Mouse (Mus musculus) MEL (cell line): ENCODE measurements at regions not wholly inside any gene's neighbourhood (a gene's known extent, or its start where the extent isn't known, plus 50 kb on each side); places are given as distances from the start of the nearest gene placed in this dataset.

Experiments
- CHD1 ChIP-seq: IDR thresholded peaks from 2 replicates; pipeline ENCODE4 v1.6.1; 2012; ENCODE audit warnings: low read depth, mild to moderate bottlenecking, inconsistent platforms, low read length, improper control_type of control experiment
- CTCF ChIP-seq, 3 experiments: IDR thresholded peaks in 2 of 3; conservative IDR thresholded peaks in 1 of 3; 2 replicates each; pipeline ENCODE4 v1.5.1; 2011 to 2012; ENCODE audit warnings: low read length in 3 of 3, low read depth in 2 of 3, mild to moderate bottlenecking in 2 of 3, improper control_type of control experiment in 1 of 3, inconsistent platforms in 1 of 3, mixed read lengths in 1 of 3, moderate library complexity in 1 of 3; ENCODE audit not compliant: control insufficient read depth in 1 of 3, insufficient read depth in 1 of 3, poor library complexity in 1 of 3, severe bottlenecking in 1 of 3
- ELF1 ChIP-seq: IDR thresholded peaks from 2 replicates; pipeline ENCODE4 v1.6.1; 2014; ENCODE audit warnings: low read depth, mild to moderate bottlenecking, inconsistent platforms, low read length, improper control_type of control experiment, moderate library complexity
- EP300 ChIP-seq, 2 experiments: IDR thresholded peaks; 2 replicates each; pipeline ENCODE4 v1.6.1; 2011; ENCODE audit warnings: improper control_type of control experiment in 2 of 2, low read length in 2 of 2, low read depth in 1 of 2, mild to moderate bottlenecking in 1 of 2
- GATA1 ChIP-seq: IDR thresholded peaks from 2 replicates; pipeline ENCODE4 v1.6.1; 2011; ENCODE audit warnings: low read depth, low read length, improper control_type of control experiment
- HCFC1 ChIP-seq: IDR thresholded peaks from 2 replicates; pipeline ENCODE4 v1.6.1; 2012; ENCODE audit warnings: low read depth, mild to moderate bottlenecking, inconsistent platforms, low read length, improper control_type of control experiment, moderate library complexity
- JUND ChIP-seq: IDR thresholded peaks from 2 replicates; pipeline ENCODE4 v1.6.1; 2011; ENCODE audit warnings: low read depth, mild to moderate bottlenecking, improper control_type of control experiment, low read length
- MAX ChIP-seq: IDR thresholded peaks from 2 replicates; pipeline ENCODE4 v1.6.1; 2011; ENCODE audit warnings: low read length, improper control_type of control experiment
- NRF1 ChIP-seq: IDR thresholded peaks from 2 replicates; pipeline ENCODE4 v1.6.1; 2014; ENCODE audit warnings: low read depth, mild to moderate bottlenecking, inconsistent platforms, low read length, improper control_type of control experiment, moderate library complexity; ENCODE audit not compliant: poor library complexity, insufficient read depth, severe bottlenecking
- POLR2A ChIP-seq, 2 experiments: IDR thresholded peaks; 2 replicates each; pipeline ENCODE4 v1.6.1; 2011 to 2012; ENCODE audit warnings: low read length in 2 of 2, mild to moderate bottlenecking in 2 of 2, control low read depth in 1 of 2, improper control_type of control experiment in 1 of 2, low read depth in 1 of 2, moderate library complexity in 1 of 2; ENCODE audit not compliant: control insufficient read depth in 1 of 2, insufficient read depth in 1 of 2, poor library complexity in 1 of 2
- TAL1 ChIP-seq: IDR thresholded peaks from 2 replicates; pipeline ENCODE4 v1.6.1; 2012; ENCODE audit warnings: mild to moderate bottlenecking, inconsistent platforms, low read length, moderate library complexity, mixed read lengths
- TCF12 ChIP-seq: IDR thresholded peaks from 2 replicates; pipeline ENCODE4 v1.6.1; 2014; ENCODE audit warnings: low read depth, mild to moderate bottlenecking, inconsistent platforms, low read length, improper control_type of control experiment, moderate library complexity
- ZNF384 ChIP-seq: IDR thresholded peaks from 2 replicates; pipeline ENCODE4 v1.6.1; 2012; ENCODE audit warnings: low read depth, mild to moderate bottlenecking, inconsistent platforms, low read length, improper control_type of control experiment

GRCm38 (mm10) chr10:68979949-68980348 lies 171.3 kb upstream of the Rhobtb1 start:
- no peak for TF ChIP-seq ELF1
- TF ChIP-seq MAX: no peak
- TF ChIP-seq CTCF (IDR thresholded peaks at IDR 0.05 in 2 of 3, conservative IDR thresholded peaks at IDR 0.05 in 1 of 3; ENCODE audit: control insufficient read depth in 1 of 3, insufficient read depth in 1 of 3, low read depth in 2 of 3, low read length in 3 of 3, poor library complexity in 1 of 3, severe bottlenecking in 1 of 3): no peak
- no peak for TF ChIP-seq TAL1
- TF ChIP-seq GATA1: no peak
- no peak for TF ChIP-seq TCF12
- TF ChIP-seq POLR2A (IDR thresholded peaks at IDR 0.05; ENCODE audit: control insufficient read depth in 1 of 2, insufficient read depth in 1 of 2, low read depth in 1 of 2, low read length in 2 of 2, poor library complexity in 1 of 2): no peak
- TF ChIP-seq ZNF384: no peak
- TF ChIP-seq NRF1: no peak
- TF ChIP-seq EP300 (IDR thresholded peaks at IDR 0.05; ENCODE audit: low read depth in 1 of 2, low read length in 2 of 2): no peak
- TF ChIP-seq CHD1: no peak
- no peak for TF ChIP-seq HCFC1
- no peak for TF ChIP-seq JUND
